Comparison of ENCODE assay signal across 13 mouse cellular contexts in genomic region chr9:58295345-58295744, GRCm38 (mm10). TPM values are rescaled to one million over a fixed set of nuclear protein-coding genes. Genes with fewer than 3 reads are reported as not detected.
DNase-seq lines count a peak whose midpoint lies in the region; ATAC-seq and TF ChIP-seq lines count a peak whose summit lies in the region.
"Had no signal": no experiment of that assay in that cellular context is flagged by ENCODE, and none has a peak within 500 bp of the region (broad histone marks: within the 10 kb centered on the region; RNA-seq: fewer than 3 reads in every experiment).

No protein-coding gene starts in this region.

- DNase-seq in heart, adult 9 months (ENCODE audit: low spot score in 2 of 2): no peak
- no peak for DNase-seq in lung, embryonic 14.5 days
- DNase-seq in lung, postnatal 25 days (ENCODE audit: low spot score): no peak
- DNase-seq in urinary bladder, postnatal 4 days (ENCODE audit: low spot score in 2 of 2): no peak
- DNase-seq: adrenal gland, postnatal 10 days; cerebellum, adult 2 months; lung, adult 2 months had no signal

- H3K4me3 ChIP-seq in heart, embryonic 16.5 days (ENCODE audit: low read length): no peak overlapping the region
- H3K4me3 ChIP-seq in lung, embryonic 14.5 days (ENCODE audit: low read depth, low read length): no peak overlapping the region
- H3K4me3 ChIP-seq in intestine, embryonic 15.5 days (replicated peaks): no peak overlapping the region
- H3K4me3 ChIP-seq in myocyte: no peak overlapping the region
- H3K4me3 ChIP-seq: forebrain, embryonic 15.5 days; layer of hippocampus, adult 2 months had no signal

- no peaks in the 10 kb centered on the region for H3K36me3 ChIP-seq in heart, embryonic 16.5 days (ENCODE audit: control insufficient read depth, insufficient read depth)
- H3K36me3 ChIP-seq in lung, embryonic 14.5 days (ENCODE audit: insufficient read depth): no peaks in the 10 kb centered on the region
- H3K36me3 ChIP-seq in intestine, embryonic 15.5 days: no peaks in the 10 kb centered on the region
- no peaks in the 10 kb centered on the region for H3K36me3 ChIP-seq in myocyte (ENCODE audit: control insufficient read depth, insufficient read depth)
- H3K36me3 ChIP-seq: forebrain, embryonic 15.5 days had no signal

- no peak for ATAC-seq in heart, embryonic 16.5 days (replicated peaks; ENCODE audit: extremely low read depth, insufficient read depth, low FRiP score)
- no peak for ATAC-seq in lung, embryonic 14.5 days (ENCODE audit: insufficient read depth)
- ATAC-seq in intestine, embryonic 15.5 days: no peak
- ATAC-seq: CD4-positive, CD25-positive, alpha-beta regulatory T cell, adult 4 months; forebrain, embryonic 15.5 days had no signal

- TF ChIP-seq POLR2A in myocyte (IDR thresholded peaks at IDR 0.05; ENCODE audit: insufficient read length, low read depth): no peak

- 81% methylated on average over 3 of the region's 3 CpGs for WGBS in heart, embryonic 16.5 days
- WGBS in lung, embryonic 14.5 days: 71% methylated on average over 3 of the region's 3 CpGs
- WGBS in intestine, embryonic 15.5 days: 84% methylated on average over 3 of the region's 3 CpGs

- H3K4me1 ChIP-seq in heart, embryonic 16.5 days (ENCODE audit: control insufficient read depth, insufficient read depth, low read length): peaks cover 29% of the 10 kb centered on the region
- H3K4me1 ChIP-seq in lung, embryonic 14.5 days (ENCODE audit: insufficient read depth): peaks cover 15% of the 10 kb centered on the region
- peaks cover 34% of the 10 kb centered on the region for H3K4me1 ChIP-seq in intestine, embryonic 15.5 days (replicated peaks)

- H3ac ChIP-seq in myocyte (ENCODE audit: control insufficient read depth, insufficient read length): no peak overlapping the region

- no peaks in the 10 kb centered on the region for H3K9me3 ChIP-seq in heart, embryonic 16.5 days (replicated peaks; ENCODE audit: control insufficient read depth, low read length)
- no peaks in the 10 kb centered on the region for H3K9me3 ChIP-seq in lung, embryonic 14.5 days (ENCODE audit: low read depth, low read length)
- no peaks in the 10 kb centered on the region for H3K9me3 ChIP-seq in intestine, embryonic 15.5 days
- H3K9me3 ChIP-seq: forebrain, embryonic 15.5 days had no signal

- no peaks in the 10 kb centered on the region for H3K27me3 ChIP-seq in heart, embryonic 16.5 days (ENCODE audit: control insufficient read depth, insufficient read depth, low read length)
- no peaks in the 10 kb centered on the region for H3K27me3 ChIP-seq in lung, embryonic 14.5 days (ENCODE audit: insufficient read depth, low read length)
- no peaks in the 10 kb centered on the region for H3K27me3 ChIP-seq in intestine, embryonic 15.5 days (replicated peaks)
- no peaks in the 10 kb centered on the region for H3K27me3 ChIP-seq in myocyte (ENCODE audit: control insufficient read depth, insufficient read depth, insufficient read length)
- H3K27me3 ChIP-seq: forebrain, embryonic 15.5 days had no signal

- H3K79me2 ChIP-seq in myocyte (ENCODE audit: control insufficient read depth, insufficient read depth): no peaks in the 10 kb centered on the region

- H3K4me2 ChIP-seq in heart, embryonic 16.5 days (ENCODE audit: low read depth, low read length): no peak overlapping the region
- no peak overlapping the region for H3K4me2 ChIP-seq in lung, embryonic 14.5 days
- H3K4me2 ChIP-seq in intestine, embryonic 15.5 days (replicated peaks): no peak overlapping the region
- peak overlapping the region; percentile 44 for H3K4me2 ChIP-seq in myocyte (ENCODE audit: low read depth)
- H3K4me2 ChIP-seq: forebrain, embryonic 15.5 days had no signal

- peak overlapping the region; percentile 64 for H3K27ac ChIP-seq in heart, embryonic 16.5 days (ENCODE audit: low read length)
- peak overlapping the region; percentile 87 for H3K27ac ChIP-seq in lung, embryonic 14.5 days (ENCODE audit: low read depth)
- H3K27ac ChIP-seq in intestine, embryonic 15.5 days: peak overlapping the region; percentile 84
- H3K27ac ChIP-seq: layer of hippocampus, adult 2 months had no signal

- no peak for TF ChIP-seq CTCF in lung, embryonic 14.5 days (IDR thresholded peaks at IDR 0.05; ENCODE audit: low read depth)

- H3K9ac ChIP-seq in heart, embryonic 16.5 days (ENCODE audit: low read length): peak overlapping the region; percentile 38; the same call in 1 of the 2 replicates
- no peak overlapping the region for H3K9ac ChIP-seq in lung, embryonic 14.5 days
- H3K9ac ChIP-seq in intestine, embryonic 15.5 days: no peak overlapping the region
- H3K9ac ChIP-seq: forebrain, embryonic 15.5 days had no signal

TF ChIP-seq in myocyte, 11 proteins besides CTCF, POLR2A, EP300 and RAD21:
- TF ChIP-seq E2F4 (IDR thresholded peaks at IDR 0.05; ENCODE audit: insufficient read depth) (no peak), MAX (IDR thresholded peaks at IDR 0.05; ENCODE audit: low read depth) (no peak), MYOG (IDR thresholded peaks at IDR 0.05; ENCODE audit: control insufficient read depth in 1 of 3, insufficient read depth in 1 of 3, insufficient read length in 2 of 3, low read depth in 2 of 3) (no peak), MYOD1 (IDR thresholded peaks at IDR 0.05; ENCODE audit: control insufficient read depth in 1 of 3, insufficient read length in 2 of 3, low read depth in 2 of 3) (peak; percentile 27 to 71 (median 56)), USF1 (IDR thresholded peaks at IDR 0.05; ENCODE audit: low read depth) (peak; percentile 29), TCF12 (IDR thresholded peaks at IDR 0.05; ENCODE audit: insufficient read depth, poor library complexity, severe bottlenecking) (no peak)

RNA-seq across cellular contexts. Expression of gene Loxl1, which starts 17.6 kb away (rescaled TPM):
- polyA plus RNA-seq in heart, embryonic 16.5 days (2015; fragmentation: Nextera tagmentation; extraction: Ambion mirVana): 47.0 and 48.6 TPM in 2 replicates
- polyA plus RNA-seq in lung, embryonic 14.5 days (2014; fragmentation: Nextera tagmentation; extraction: Ambion mirVana): 34.4 and 37.1 TPM in 2 replicates
- polyA plus RNA-seq in intestine, embryonic 15.5 days (2015; fragmentation: Nextera tagmentation; extraction: Ambion mirVana): 34.1 and 36.2 TPM in 2 replicates
- polyA plus RNA-seq in myocyte (2012; fragmentation: generic; extraction: Trizol): 46.1 TPM
- polyA plus RNA-seq: CD4-positive, CD25-positive, alpha-beta regulatory T cell, adult 4 months had no signal

RNA-seq across cellular contexts. Expression of gene Stoml1, which starts 42.4 kb away (rescaled TPM):
- polyA plus RNA-seq in heart, embryonic 16.5 days (2015; fragmentation: Nextera tagmentation; extraction: Ambion mirVana): 28.2 and 28.3 TPM in 2 replicates
- polyA plus RNA-seq in lung, embryonic 14.5 days (2014; fragmentation: Nextera tagmentation; extraction: Ambion mirVana): 23.2 and 27.1 TPM in 2 replicates
- 21.3 and 21.4 TPM in 2 replicates for polyA plus RNA-seq in intestine, embryonic 15.5 days (2015; fragmentation: Nextera tagmentation; extraction: Ambion mirVana)
- 37.9 TPM for polyA plus RNA-seq in myocyte (2012; fragmentation: generic; extraction: Trizol)

RNA-seq across cellular contexts. Expression of gene Pml, which starts 45.8 kb away (rescaled TPM):
- 11.7 and 13.8 TPM in 2 replicates for polyA plus RNA-seq in heart, embryonic 16.5 days (2015; fragmentation: Nextera tagmentation; extraction: Ambion mirVana)
- 21.4 and 23.2 TPM in 2 replicates for polyA plus RNA-seq in lung, embryonic 14.5 days (2014; fragmentation: Nextera tagmentation; extraction: Ambion mirVana)
- polyA plus RNA-seq in intestine, embryonic 15.5 days (2015; fragmentation: Nextera tagmentation; extraction: Ambion mirVana): 13.2 and 15.6 TPM in 2 replicates
- 15.5 TPM for polyA plus RNA-seq in myocyte (2012; fragmentation: generic; extraction: Trizol)
